27 mouse cellular contexts compared by ENCODE assay signal in genomic region chr6:140339731-140340130, GRCm38 (mm10).
"Had no signal": no experiment of that assay in that cellular context is flagged by ENCODE, and none has a peak within 500 bp of the region (broad histone marks: within the 10 kb centered on the region; RNA-seq: fewer than 3 reads in every experiment).

No protein-coding gene starts in this region.

- DNase-seq: cerebellum, adult 9-10 months; cerebellum, adult 9-11 months; cerebellum, postnatal 10 days; cerebellum, postnatal 14 days; cerebellum, postnatal 25 days; cerebellum, postnatal 36 days; embryo, embryonic 11 days; forebrain, postnatal 0 days; gastrocnemius, adult 2 months; gastrocnemius, postnatal 10 days; gastrocnemius, postnatal 14 days; gastrocnemius, postnatal 25 days; gastrocnemius, postnatal 36 days; heart, adult 18-20 months; heart, adult 2 months had no signal

- H3K4me3 ChIP-seq: embryonic facial prominence, embryonic 10.5 days; embryonic facial prominence, embryonic 12.5 days; embryonic facial prominence, embryonic 13.5 days; embryonic facial prominence, embryonic 15.5 days; erythroblast, embryonic 14.5 days; forebrain, embryonic 10.5 days; forebrain, embryonic 12.5 days; forebrain, embryonic 13.5 days; forebrain, embryonic 15.5 days; gastrocnemius, adult 2 months; heart, adult 2 months; heart, embryonic 10.5 days had no signal

- H3K9me3 ChIP-seq: embryonic facial prominence, embryonic 10.5 days; embryonic facial prominence, embryonic 12.5 days; embryonic facial prominence, embryonic 13.5 days; embryonic facial prominence, embryonic 15.5 days; forebrain, embryonic 10.5 days; forebrain, embryonic 12.5 days; forebrain, embryonic 13.5 days; forebrain, embryonic 15.5 days; heart, embryonic 10.5 days had no signal

- H3K4me2 ChIP-seq: embryonic facial prominence, embryonic 12.5 days; embryonic facial prominence, embryonic 13.5 days; embryonic facial prominence, embryonic 15.5 days; forebrain, embryonic 12.5 days; forebrain, embryonic 13.5 days; forebrain, embryonic 15.5 days had no signal

- H3K36me3 ChIP-seq: embryonic facial prominence, embryonic 10.5 days; embryonic facial prominence, embryonic 12.5 days; embryonic facial prominence, embryonic 13.5 days; embryonic facial prominence, embryonic 15.5 days; forebrain, embryonic 10.5 days; forebrain, embryonic 12.5 days; forebrain, embryonic 15.5 days; heart, embryonic 10.5 days had no signal

- H3K27ac ChIP-seq: embryonic facial prominence, embryonic 10.5 days; embryonic facial prominence, embryonic 12.5 days; embryonic facial prominence, embryonic 13.5 days; embryonic facial prominence, embryonic 15.5 days; forebrain, embryonic 12.5 days; forebrain, embryonic 13.5 days; forebrain, embryonic 15.5 days; gastrocnemius, adult 2 months; heart, adult 2 months; heart, embryonic 10.5 days had no signal

- ATAC-seq: forebrain, embryonic 13.5 days; forebrain, embryonic 14.5 days; forebrain, embryonic 15.5 days; forebrain, embryonic 16.5 days; forebrain, postnatal 0 days had no signal

- H3K9ac ChIP-seq: embryonic facial prominence, embryonic 12.5 days; embryonic facial prominence, embryonic 13.5 days; embryonic facial prominence, embryonic 15.5 days; forebrain, embryonic 12.5 days; forebrain, embryonic 13.5 days; forebrain, embryonic 15.5 days; forebrain, postnatal 0 days had no signal

- H3K27me3 ChIP-seq: embryonic facial prominence, embryonic 12.5 days; embryonic facial prominence, embryonic 13.5 days; embryonic facial prominence, embryonic 15.5 days; forebrain, embryonic 12.5 days; forebrain, embryonic 13.5 days; forebrain, embryonic 15.5 days had no signal
